ENCODE assay signal across 8 mouse cellular contexts in the genomic region with DNA sequence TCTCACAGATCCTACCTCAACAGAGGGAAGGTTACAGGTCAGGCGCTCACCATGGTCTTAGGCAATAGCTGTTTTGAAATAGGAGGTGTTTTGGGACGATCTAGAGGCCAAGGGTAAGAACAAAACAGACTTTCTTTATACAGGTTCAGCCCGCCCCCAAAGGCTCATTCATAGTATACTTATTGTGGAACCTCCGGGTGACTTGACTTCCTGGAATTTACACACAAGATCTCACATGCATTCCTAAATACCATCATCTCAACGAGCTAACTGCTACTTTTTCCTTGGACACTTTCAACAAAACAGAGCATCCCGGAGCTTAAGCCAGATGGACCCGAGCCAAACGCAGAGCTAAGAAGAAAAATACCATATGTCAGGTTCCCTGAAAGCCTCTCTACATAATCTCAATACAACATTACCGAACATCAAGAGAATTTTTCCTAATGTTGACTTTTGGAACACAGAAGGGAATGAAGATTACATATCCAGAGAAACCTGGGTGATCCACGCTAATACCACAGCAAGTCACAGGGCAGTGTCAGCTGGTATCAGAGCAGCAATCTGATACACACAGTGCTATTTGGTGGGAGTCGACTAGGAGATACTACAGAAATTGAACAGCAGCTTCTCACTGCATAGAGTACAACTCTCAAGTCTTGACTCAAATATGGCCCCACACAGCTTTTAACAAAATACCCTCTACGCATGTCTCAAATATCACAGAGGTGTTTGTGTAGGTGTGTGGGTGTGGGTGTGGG. TPM values are rescaled to one million over a fixed set of nuclear protein-coding genes. Genes with fewer than 3 reads are reported as not detected.
DNase-seq lines count a peak whose midpoint lies in the region; ATAC-seq lines count a peak whose summit lies in the region.

No protein-coding gene starts in this region.

- H3K4me2 ChIP-seq in limb, embryonic 11.5 days (ENCODE audit: low read depth, severe bottlenecking), result no peak overlapping the region
- no peak overlapping the region for H3K4me2 ChIP-seq in heart, embryonic 16.5 days (ENCODE audit: low read depth, low read length)
- H3K4me2 ChIP-seq in neural tube, embryonic 15.5 days, result no peak overlapping the region

- no peaks in the 10 kb centered on the region for H3K9me3 ChIP-seq in limb, embryonic 11.5 days (ENCODE audit: control insufficient read depth, low read length)
- no peaks in the 10 kb centered on the region for H3K9me3 ChIP-seq in limb, embryonic 10.5 days (replicated peaks)
- no peaks in the 10 kb centered on the region for H3K9me3 ChIP-seq in heart, embryonic 16.5 days (replicated peaks; ENCODE audit: control insufficient read depth, low read length)
- no peaks in the 10 kb centered on the region for H3K9me3 ChIP-seq in neural tube, embryonic 15.5 days (replicated peaks)

- no peak overlapping the region; the same call in 1 of the 2 replicates for H3K27ac ChIP-seq in limb, embryonic 11.5 days (replicated peaks; ENCODE audit: low read depth, low read length)
- no peak overlapping the region for H3K27ac ChIP-seq in limb, embryonic 10.5 days
- peak overlapping the region; percentile 4; the same call in 1 of the 2 replicates for H3K27ac ChIP-seq in heart, embryonic 16.5 days (ENCODE audit: low read length)
- peak overlapping the region; percentile 51; the same call in 1 of the 2 replicates for H3K27ac ChIP-seq in neural tube, embryonic 15.5 days (replicated peaks)

- no peaks in the 10 kb centered on the region for H3K27me3 ChIP-seq in limb, embryonic 11.5 days (ENCODE audit: control insufficient read depth, insufficient read depth, low read length)
- no peaks in the 10 kb centered on the region for H3K27me3 ChIP-seq in limb, embryonic 10.5 days (ENCODE audit: low read depth, poor library complexity, severe bottlenecking)
- no peaks in the 10 kb centered on the region for H3K27me3 ChIP-seq in heart, embryonic 16.5 days (ENCODE audit: control insufficient read depth, insufficient read depth, low read length)
- H3K27me3 ChIP-seq in neural tube, embryonic 15.5 days (replicated peaks), result no peaks in the 10 kb centered on the region

- no peak overlapping the region for H3K4me3 ChIP-seq in limb, embryonic 11.5 days (ENCODE audit: low read depth, low read length)
- no peak overlapping the region for H3K4me3 ChIP-seq in limb, embryonic 10.5 days
- no peak overlapping the region for H3K4me3 ChIP-seq in heart, embryonic 16.5 days (ENCODE audit: low read length)
- no peak overlapping the region for H3K4me3 ChIP-seq in neural tube, embryonic 15.5 days (replicated peaks)

- H3K4me1 ChIP-seq in limb, embryonic 11.5 days (ENCODE audit: control insufficient read depth, insufficient read depth, low read length), result no peaks in the 10 kb centered on the region
- peaks cover 12% of the 10 kb centered on the region for H3K4me1 ChIP-seq in limb, embryonic 10.5 days
- peaks cover 11% of the 10 kb centered on the region for H3K4me1 ChIP-seq in heart, embryonic 16.5 days (ENCODE audit: control insufficient read depth, insufficient read depth, low read length)
- peaks cover 3% of the 10 kb centered on the region for H3K4me1 ChIP-seq in neural tube, embryonic 15.5 days

- peak; percentile 18 for DNase-seq in embryo, embryonic 10.5 days (ENCODE audit: low spot score)
- no peak for DNase-seq in embryo, embryonic 10 days (ENCODE audit: low spot score)
- DNase-seq in limb, embryonic 11.5 days (ENCODE audit: low spot score), result peak; percentile 28
- DNase-seq in limb, embryonic 10.5 days (ENCODE audit: low spot score), result no peak
- no peak for DNase-seq in adrenal gland, postnatal 36 days
- no peak for DNase-seq in gastrocnemius, adult 18-20 months (ENCODE audit: low spot score)

- ATAC-seq in limb, embryonic 11.5 days (ENCODE audit: insufficient number of reproducible peaks, low FRiP score, low TSS enrichment, low read depth), result no peak
- ATAC-seq in heart, embryonic 16.5 days (replicated peaks; ENCODE audit: extremely low read depth, insufficient read depth, low FRiP score), result peak; percentile 45
- ATAC-seq in neural tube, embryonic 15.5 days (ENCODE audit: low FRiP score), result no peak

- no peak overlapping the region for H3K9ac ChIP-seq in limb, embryonic 11.5 days (ENCODE audit: low read length)
- no peak overlapping the region; the same call in 1 of the 2 replicates for H3K9ac ChIP-seq in heart, embryonic 16.5 days (ENCODE audit: low read length)
- H3K9ac ChIP-seq in neural tube, embryonic 15.5 days (replicated peaks), result no peak overlapping the region

- WGBS in limb, embryonic 11.5 days, result 71% methylated on average over 12 of the region's 12 CpGs
- 85% methylated on average over 12 of the region's 12 CpGs for WGBS in limb, embryonic 10.5 days
- 53% methylated on average over 12 of the region's 12 CpGs for WGBS in heart, embryonic 16.5 days
- WGBS in neural tube, embryonic 15.5 days, result 73% methylated on average over 12 of the region's 12 CpGs

- no peaks in the 10 kb centered on the region for H3K36me3 ChIP-seq in limb, embryonic 11.5 days (ENCODE audit: control insufficient read depth, insufficient read depth, low read length)
- peaks cover 26% of the 10 kb centered on the region for H3K36me3 ChIP-seq in limb, embryonic 10.5 days
- H3K36me3 ChIP-seq in heart, embryonic 16.5 days (ENCODE audit: control insufficient read depth, insufficient read depth), result peaks cover 6% of the 10 kb centered on the region; the same call in 1 of the 2 replicates
- H3K36me3 ChIP-seq in neural tube, embryonic 15.5 days, result no peaks in the 10 kb centered on the region

RNA-seq across cellular contexts. Expression of gene Golim4, which starts 14.3 kb away (rescaled TPM):
- polyA plus RNA-seq in limb, embryonic 11.5 days (2014; fragmentation: Nextera tagmentation; extraction: Ambion mirVana), result 39.3 TPM in 2 replicates
- 38.1 and 48.7 TPM in 2 replicates for polyA plus RNA-seq in limb, embryonic 10.5 days (2016; fragmentation: Nextera tagmentation; extraction: Ambion mirVana)
- 37.4 and 39.7 TPM in 2 replicates for polyA plus RNA-seq in heart, embryonic 16.5 days (2015; fragmentation: Nextera tagmentation; extraction: Ambion mirVana)
- polyA plus RNA-seq in neural tube, embryonic 15.5 days (2015; fragmentation: Nextera tagmentation; extraction: Ambion mirVana), result 21.3 and 25.7 TPM in 2 replicates
- total RNA-seq in adrenal gland, postnatal 36 days (2021), result 100 to 1,000 TPM in 1 of 2 experiments, 10 to 100 TPM in 1; 49.6 to 104 TPM
- 1 to 10 TPM; 5.3 to 7.5 TPM for total RNA-seq in gastrocnemius, adult 18-20 months (2021)

Comparison
In these comparisons a context has a peak if more than half of its experiments do, and no peak if none do; other contexts are left out.
1. DNase-seq: peak in embryo, embryonic 10.5 days (single experiment) and limb, embryonic 11.5 days (single experiment); none in embryo, embryonic 10 days (single experiment), limb, embryonic 10.5 days (single experiment), adrenal gland, postnatal 36 days (0 of 2) and gastrocnemius, adult 18-20 months (single experiment).
2. H3K27ac ChIP-seq: peak in heart, embryonic 16.5 days (single experiment) and neural tube, embryonic 15.5 days (single experiment); none in limb, embryonic 11.5 days (single experiment) and limb, embryonic 10.5 days (single experiment).